Mouse (Mus musculus): ENCODE results near the gene Agpat1.

- no peak for TF ChIP-seq CTCF (IDR thresholded peaks at IDR 0.05; ENCODE audit: low read depth)
- TF ChIP-seq EP300 (IDR thresholded peaks at IDR 0.05; ENCODE audit: low read depth) = no peak
Measured at GRCm38 (mm10) chr17:34615871-34616270, 11.8 kb downstream of the Agpat1 start, which contains the start of gene Egfl8.
